27 mouse cellular contexts compared by ENCODE assay signal in genomic region chr8:66587272-66587671, GRCm38 (mm10).
A peak's percentile ranks its signal among the peaks of the same experiment; 100 is the strongest.
DNase-seq lines count a peak whose midpoint lies in the region; ATAC-seq lines count a peak whose summit lies in the region.
"Had no signal": no experiment of that assay in that cellular context is flagged by ENCODE, and none has a peak within 500 bp of the region (broad histone marks: within the 10 kb centered on the region; RNA-seq: fewer than 3 reads in every experiment).

No protein-coding gene starts in this region.

- 47% methylated on average over 2 of the region's 2 CpGs for WGBS in kidney, embryonic 15.5 days

- H3K9me3 ChIP-seq in kidney, embryonic 15.5 days (replicated peaks) = no peaks in the 10 kb centered on the region
- H3K9me3 ChIP-seq: hindbrain, embryonic 10.5 days; liver, embryonic 13.5 days; neural tube, embryonic 15.5 days had no signal

- H3K27ac ChIP-seq in kidney, embryonic 15.5 days = no peak overlapping the region
- H3K27ac ChIP-seq: hindbrain, embryonic 10.5 days; liver, embryonic 13.5 days; macrophage; neural tube, embryonic 15.5 days had no signal

- intact Hi-C loops in left cerebral cortex, postnatal 14 days (cut with DNase I) = no loop called here

- H3K9ac ChIP-seq in kidney, embryonic 15.5 days = no peak overlapping the region
- H3K9ac ChIP-seq: liver, embryonic 13.5 days; neural tube, embryonic 15.5 days had no signal

- no peaks in the 10 kb centered on the region for H3K4me1 ChIP-seq in kidney, embryonic 15.5 days
- H3K4me1 ChIP-seq: hindbrain, embryonic 10.5 days; liver, embryonic 13.5 days; neural tube, embryonic 15.5 days had no signal

- peak overlapping the region; percentile 32 for H3K4me2 ChIP-seq in kidney, embryonic 15.5 days
- H3K4me2 ChIP-seq: heart, embryonic 11.5 days; liver, embryonic 13.5 days; neural tube, embryonic 15.5 days had no signal

- peak; percentile 4 for DNase-seq in gastrocnemius, adult 18-20 months (ENCODE audit: low spot score)
- DNase-seq in gastrocnemius, postnatal 4 days (ENCODE audit: low spot score in 2 of 2) = no peak
- DNase-seq in kidney, adult 18-20 months = no peak
- DNase-seq in retina, postnatal 1 day = peak; percentile 0
- no peak for DNase-seq in retina, embryonic 14.5 days (ENCODE audit: low spot score)
- DNase-seq in left cerebral cortex, postnatal 14 days (ENCODE audit: low spot score in 2 of 2) = no peak
- DNase-seq in cerebellum, adult 9-11 months = no peak
- DNase-seq: adrenal gland, adult 8-10 months; cerebellum, adult 2 months; cerebellum, postnatal 25 days; kidney, adult 8-10 months; kidney, postnatal 4 days; liver, embryonic 13.5 days; lung, adult 18-20 months; lung, postnatal 10 days; midbrain, embryonic 14.5 days; right cerebral cortex, adult 18-20 months; spleen, adult 18-20 months; thymus, postnatal 14 days had no signal

- ATAC-seq in kidney, embryonic 15.5 days (replicated peaks; ENCODE audit: low FRiP score) = no peak
- ATAC-seq: activated CD4-positive, CD25-positive, alpha-beta regulatory T cell, adult 4 months; forebrain, embryonic 14.5 days; hindbrain, embryonic 16.5 days had no signal

- no peak overlapping the region for H3K4me3 ChIP-seq in kidney, embryonic 15.5 days (replicated peaks)
- H3K4me3 ChIP-seq: hindbrain, embryonic 10.5 days; liver, embryonic 13.5 days; neural tube, embryonic 15.5 days had no signal

- H3K27me3 ChIP-seq in kidney, embryonic 15.5 days = no peaks in the 10 kb centered on the region
- H3K27me3 ChIP-seq: liver, embryonic 13.5 days; neural tube, embryonic 15.5 days had no signal

- no peaks in the 10 kb centered on the region for H3K36me3 ChIP-seq in kidney, embryonic 15.5 days
- H3K36me3 ChIP-seq: hindbrain, embryonic 10.5 days; liver, embryonic 13.5 days; neural tube, embryonic 15.5 days had no signal

Comparison
In these comparisons a context has a peak if more than half of its experiments do, and no peak if none do; other contexts are left out.
1. DNase-seq: peak in gastrocnemius, adult 18-20 months (single experiment) and retina, postnatal 1 day (single experiment); none in gastrocnemius, postnatal 4 days (0 of 2), kidney, adult 18-20 months (single experiment), retina, embryonic 14.5 days (single experiment), left cerebral cortex, postnatal 14 days (0 of 2) and cerebellum, adult 9-11 months (single experiment).